Comparison of ENCODE assay signal across 17 mouse cellular contexts in the genomic region with DNA sequence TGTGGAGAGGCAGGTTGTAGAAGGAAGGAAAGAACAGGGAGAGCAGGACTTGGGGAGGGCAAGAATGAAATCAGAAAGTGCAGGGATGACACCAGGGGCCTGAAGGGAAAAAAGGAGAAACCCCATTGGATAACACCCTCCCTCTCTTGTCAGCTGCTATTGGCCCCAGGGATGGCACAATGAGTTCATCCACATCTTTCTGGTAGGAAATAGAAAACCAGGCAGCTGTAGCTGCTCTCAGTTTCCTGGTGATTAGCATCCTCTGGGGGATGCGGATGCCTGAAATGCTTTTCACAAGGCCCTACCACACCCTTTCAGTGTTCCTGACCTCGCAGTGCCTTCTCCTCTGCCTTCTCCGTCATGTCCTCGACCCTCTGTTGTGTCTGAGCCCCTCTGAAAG.
DNase-seq lines count a peak whose midpoint lies in the region; ATAC-seq and TF ChIP-seq lines count a peak whose summit lies in the region.
"Had no signal": no experiment of that assay in that cellular context is flagged by ENCODE, and none has a peak within 500 bp of the region (broad histone marks: within the 10 kb centered on the region; RNA-seq: fewer than 3 reads in every experiment).

No protein-coding gene starts in this region.

- H3K9ac ChIP-seq in heart, embryonic 12.5 days = no peak overlapping the region
- no peak overlapping the region for H3K9ac ChIP-seq in embryonic facial prominence, embryonic 15.5 days
- no peak overlapping the region for H3K9ac ChIP-seq in limb, embryonic 14.5 days (ENCODE audit: low read depth, low read length, severe bottlenecking)
- H3K9ac ChIP-seq in lung, postnatal 0 days (replicated peaks; ENCODE audit: low read depth) = no peak overlapping the region
- H3K9ac ChIP-seq: heart, embryonic 13.5 days; hindbrain, embryonic 14.5 days; intestine, embryonic 15.5 days had no signal

- H3K4me1 ChIP-seq in heart, embryonic 12.5 days (replicated peaks) = peaks cover 32% of the 10 kb centered on the region
- peaks cover 29% of the 10 kb centered on the region for H3K4me1 ChIP-seq in embryonic facial prominence, embryonic 15.5 days
- H3K4me1 ChIP-seq in limb, embryonic 14.5 days (ENCODE audit: control insufficient read depth, insufficient read depth, low read length) = peaks cover 16% of the 10 kb centered on the region
- H3K4me1 ChIP-seq in lung, postnatal 0 days (ENCODE audit: insufficient read depth, low read depth, low read length) = no peaks in the 10 kb centered on the region

- H3K4me3 ChIP-seq in heart, embryonic 12.5 days = no peak overlapping the region
- H3K4me3 ChIP-seq in embryonic facial prominence, embryonic 15.5 days (replicated peaks) = no peak overlapping the region
- H3K4me3 ChIP-seq in limb, embryonic 14.5 days (replicated peaks; ENCODE audit: low read length) = no peak overlapping the region
- H3K4me3 ChIP-seq in lung, postnatal 0 days (ENCODE audit: low read depth, low read length) = no peak overlapping the region
- H3K4me3 ChIP-seq: heart, embryonic 13.5 days; intestine, embryonic 15.5 days; myocyte had no signal

- no peak for TF ChIP-seq CTCF in lung, postnatal 0 days (IDR thresholded peaks at IDR 0.05)

- 47% methylated on average over 4 of the region's 4 CpGs for WGBS in heart, embryonic 12.5 days
- WGBS in embryonic facial prominence, embryonic 15.5 days = 46% methylated on average over 4 of the region's 4 CpGs
- 76% methylated on average over 4 of the region's 4 CpGs for WGBS in limb, embryonic 14.5 days
- 71% methylated on average over 4 of the region's 4 CpGs for WGBS in lung, postnatal 0 days

- no peak for TF ChIP-seq EP300 in lung, postnatal 0 days (IDR thresholded peaks at IDR 0.05)

- H3K36me3 ChIP-seq in heart, embryonic 12.5 days = no peaks in the 10 kb centered on the region
- no peaks in the 10 kb centered on the region for H3K36me3 ChIP-seq in embryonic facial prominence, embryonic 15.5 days
- no peaks in the 10 kb centered on the region for H3K36me3 ChIP-seq in limb, embryonic 14.5 days (ENCODE audit: control insufficient read depth, insufficient read depth, low read length)
- H3K36me3 ChIP-seq in lung, postnatal 0 days (ENCODE audit: insufficient read depth, low read length) = no peaks in the 10 kb centered on the region
- H3K36me3 ChIP-seq: heart, embryonic 13.5 days; intestine, embryonic 15.5 days had no signal

- no peaks in the 10 kb centered on the region for H3K9me3 ChIP-seq in heart, embryonic 12.5 days (replicated peaks)
- no peaks in the 10 kb centered on the region for H3K9me3 ChIP-seq in embryonic facial prominence, embryonic 15.5 days (replicated peaks)
- no peaks in the 10 kb centered on the region for H3K9me3 ChIP-seq in limb, embryonic 14.5 days (ENCODE audit: control insufficient read depth, low read length)
- no peaks in the 10 kb centered on the region for H3K9me3 ChIP-seq in lung, postnatal 0 days (ENCODE audit: low read length)
- H3K9me3 ChIP-seq: heart, embryonic 13.5 days; intestine, embryonic 15.5 days had no signal

- H3K4me2 ChIP-seq in heart, embryonic 12.5 days = no peak overlapping the region
- H3K4me2 ChIP-seq in embryonic facial prominence, embryonic 15.5 days (replicated peaks) = no peak overlapping the region
- H3K4me2 ChIP-seq in limb, embryonic 14.5 days (replicated peaks; ENCODE audit: low read depth, low read length, severe bottlenecking) = no peak overlapping the region
- no peak overlapping the region for H3K4me2 ChIP-seq in lung, postnatal 0 days (replicated peaks; ENCODE audit: low read depth, low read length)
- H3K4me2 ChIP-seq: heart, embryonic 13.5 days; hindbrain, embryonic 14.5 days; intestine, embryonic 15.5 days had no signal

- H3K27ac ChIP-seq in heart, embryonic 12.5 days (ENCODE audit: poor library complexity, severe bottlenecking) = no peak overlapping the region
- no peak overlapping the region for H3K27ac ChIP-seq in embryonic facial prominence, embryonic 15.5 days (replicated peaks)
- no peak overlapping the region for H3K27ac ChIP-seq in limb, embryonic 14.5 days (replicated peaks; ENCODE audit: low read depth, low read length)
- no peak overlapping the region for H3K27ac ChIP-seq in lung, postnatal 0 days (ENCODE audit: low read length)
- H3K27ac ChIP-seq: hindbrain, embryonic 14.5 days; intestine, embryonic 15.5 days had no signal

- no peaks in the 10 kb centered on the region for H3K27me3 ChIP-seq in heart, embryonic 12.5 days (replicated peaks)
- no peaks in the 10 kb centered on the region for H3K27me3 ChIP-seq in embryonic facial prominence, embryonic 15.5 days
- H3K27me3 ChIP-seq in limb, embryonic 14.5 days (ENCODE audit: control insufficient read depth, insufficient read depth, low read length) = no peaks in the 10 kb centered on the region
- no peaks in the 10 kb centered on the region for H3K27me3 ChIP-seq in lung, postnatal 0 days (replicated peaks; ENCODE audit: insufficient read depth, low read length)
- H3K27me3 ChIP-seq: heart, embryonic 13.5 days; intestine, embryonic 15.5 days had no signal

- no peak for ATAC-seq in heart, embryonic 12.5 days (ENCODE audit: insufficient number of reproducible peaks, low FRiP score)
- ATAC-seq in embryonic facial prominence, embryonic 15.5 days (ENCODE audit: insufficient number of reproducible peaks, low FRiP score, low TSS enrichment, low read depth) = peak; percentile 40; the same call in 1 of the 2 replicates
- peak; percentile 62 for ATAC-seq in limb, embryonic 14.5 days (ENCODE audit: low FRiP score, low read depth)
- ATAC-seq in lung, postnatal 0 days = no peak
- ATAC-seq: forebrain, embryonic 14.5 days; intestine, embryonic 15.5 days had no signal

- TF ChIP-seq POLR2A in limb, embryonic 14.5 days (IDR thresholded peaks at IDR 0.05; ENCODE audit: borderline replicate concordance, extremely low read depth, insufficient read depth, insufficient read length) = no peak

- DNase-seq in heart, adult 18-20 months = peak; percentile 33 to 53
- peak; percentile 53 to 67 for DNase-seq in heart, adult 9 months (ENCODE audit: low spot score in 2 of 2)
- peak; percentile 49 for DNase-seq in limb, embryonic 14.5 days (ENCODE audit: low spot score)
- DNase-seq in retina, embryonic 14.5 days (ENCODE audit: low spot score) = no peak
- no peak for DNase-seq in lung, postnatal 0 days (ENCODE audit: low spot score)
- DNase-seq: cerebellum, adult 8-10 months; liver; midbrain, embryonic 14.5 days; right cerebral cortex, postnatal 14 days; thymus, adult 18-20 months had no signal

Comparison
In these comparisons a context has a peak if more than half of its experiments do, and no peak if none do; other contexts are left out.
1. DNase-seq: peak in heart, adult 18-20 months (2 of 2), heart, adult 9 months (2 of 2) and limb, embryonic 14.5 days (single experiment); none in retina, embryonic 14.5 days (single experiment) and lung, postnatal 0 days (single experiment).
2. ATAC-seq: peak in embryonic facial prominence, embryonic 15.5 days (single experiment) and limb, embryonic 14.5 days (single experiment); none in heart, embryonic 12.5 days (single experiment) and lung, postnatal 0 days (single experiment).